15 mouse cellular contexts compared by ENCODE assay signal in genomic region chr1:74179624-74180408, GRCm38 (mm10). TPM values are rescaled to one million over a fixed set of nuclear protein-coding genes. Genes with fewer than 3 reads are reported as not detected.
A peak's percentile ranks its signal among the peaks of the same experiment; 100 is the strongest.
DNase-seq lines count a peak whose midpoint lies in the region; ATAC-seq and TF ChIP-seq lines count a peak whose summit lies in the region.
"Had no signal": no experiment of that assay in that cellular context is flagged by ENCODE, and none has a peak within 500 bp of the region (broad histone marks: within the 10 kb centered on the region; RNA-seq: fewer than 3 reads in every experiment).

No protein-coding gene starts in this region.

- no peaks in the 10 kb centered on the region for H3K4me1 ChIP-seq in limb, embryonic 14.5 days (ENCODE audit: control insufficient read depth, insufficient read depth, low read length)
- peaks cover 4% of the 10 kb centered on the region for H3K4me1 ChIP-seq in limb, embryonic 10.5 days
- H3K4me1 ChIP-seq in heart, embryonic 16.5 days (ENCODE audit: control insufficient read depth, insufficient read depth, low read length): peaks cover 7% of the 10 kb centered on the region; the same call in 1 of the 2 replicates
- H3K4me1 ChIP-seq: neural tube, embryonic 13.5 days had no signal

- no peaks in the 10 kb centered on the region for H3K9me3 ChIP-seq in limb, embryonic 14.5 days (ENCODE audit: control insufficient read depth, low read length)
- no peaks in the 10 kb centered on the region for H3K9me3 ChIP-seq in limb, embryonic 10.5 days (replicated peaks)
- H3K9me3 ChIP-seq in heart, embryonic 16.5 days (replicated peaks; ENCODE audit: control insufficient read depth, low read length): no peaks in the 10 kb centered on the region
- H3K9me3 ChIP-seq: neural tube, embryonic 13.5 days had no signal

- H3K27me3 ChIP-seq in limb, embryonic 14.5 days (ENCODE audit: control insufficient read depth, insufficient read depth, low read length): no peaks in the 10 kb centered on the region
- H3K27me3 ChIP-seq in limb, embryonic 10.5 days (ENCODE audit: low read depth, poor library complexity, severe bottlenecking): no peaks in the 10 kb centered on the region
- no peaks in the 10 kb centered on the region for H3K27me3 ChIP-seq in heart, embryonic 16.5 days (ENCODE audit: control insufficient read depth, insufficient read depth, low read length)
- H3K27me3 ChIP-seq: neural tube, embryonic 13.5 days had no signal

- H3K9ac ChIP-seq in limb, embryonic 14.5 days (ENCODE audit: low read depth, low read length, severe bottlenecking): no peak overlapping the region
- H3K9ac ChIP-seq in heart, embryonic 16.5 days (ENCODE audit: low read length): no peak overlapping the region
- H3K9ac ChIP-seq: neural tube, embryonic 13.5 days had no signal

- H3K27ac ChIP-seq in limb, embryonic 14.5 days (replicated peaks; ENCODE audit: low read depth, low read length): 0 out of 2 replicates have a peak overlapping the region, but pooled peaks have one; percentile 26
- no peak overlapping the region for H3K27ac ChIP-seq in limb, embryonic 10.5 days
- H3K27ac ChIP-seq in heart, embryonic 16.5 days (ENCODE audit: low read length): peak overlapping the region; percentile 58
- H3K27ac ChIP-seq: layer of hippocampus, adult 2 months; neural tube, embryonic 13.5 days had no signal

- no peak for TF ChIP-seq POLR2A in limb, embryonic 14.5 days (IDR thresholded peaks at IDR 0.05; ENCODE audit: borderline replicate concordance, extremely low read depth, insufficient read depth, insufficient read length)

- DNase-seq in limb, embryonic 14.5 days (ENCODE audit: low spot score): peak; percentile 51
- no peak for DNase-seq in limb, embryonic 10.5 days (ENCODE audit: low spot score)
- peak; percentile 33 for DNase-seq in embryo, embryonic 10.5 days (ENCODE audit: low spot score)
- DNase-seq in naive thymus-derived CD4-positive, alpha-beta T cell, adult 2 months (ENCODE audit: low read depth): peak; percentile 34
- DNase-seq in adrenal gland, adult 8-10 months: no peak
- no peak for DNase-seq in frontal cortex, postnatal 10 days (ENCODE audit: low spot score in 2 of 2)
- DNase-seq: adrenal gland, postnatal 14 days; cerebellum, adult 8-10 months; left cerebral cortex, postnatal 4 days; thymus, postnatal 25 days had no signal

- H3K4me2 ChIP-seq in limb, embryonic 14.5 days (replicated peaks; ENCODE audit: low read depth, low read length, severe bottlenecking): no peak overlapping the region
- H3K4me2 ChIP-seq in heart, embryonic 16.5 days (ENCODE audit: low read depth, low read length): no peak overlapping the region
- H3K4me2 ChIP-seq: neural tube, embryonic 13.5 days had no signal

- no peak for ATAC-seq in limb, embryonic 14.5 days (ENCODE audit: low FRiP score, low read depth)
- ATAC-seq in heart, embryonic 16.5 days (replicated peaks; ENCODE audit: extremely low read depth, insufficient read depth, low FRiP score): peak; percentile 77
- ATAC-seq in frontal cortex, adult (ENCODE audit: low TSS enrichment): no peak
- ATAC-seq: forebrain, embryonic 16.5 days had no signal

- H3K36me3 ChIP-seq in limb, embryonic 14.5 days (ENCODE audit: control insufficient read depth, insufficient read depth, low read length): no peaks in the 10 kb centered on the region
- H3K36me3 ChIP-seq in limb, embryonic 10.5 days: no peaks in the 10 kb centered on the region
- no peaks in the 10 kb centered on the region for H3K36me3 ChIP-seq in heart, embryonic 16.5 days (ENCODE audit: control insufficient read depth, insufficient read depth)
- H3K36me3 ChIP-seq: neural tube, embryonic 13.5 days had no signal

- no peak overlapping the region for H3K4me3 ChIP-seq in limb, embryonic 14.5 days (replicated peaks; ENCODE audit: low read length)
- no peak overlapping the region for H3K4me3 ChIP-seq in limb, embryonic 10.5 days
- no peak overlapping the region for H3K4me3 ChIP-seq in heart, embryonic 16.5 days (ENCODE audit: low read length)
- H3K4me3 ChIP-seq: layer of hippocampus, adult 2 months; neural tube, embryonic 13.5 days had no signal

- WGBS in limb, embryonic 14.5 days: 46% methylated on average over 9 of the region's 9 CpGs
- WGBS in limb, embryonic 10.5 days: 57% methylated on average over 9 of the region's 9 CpGs
- 40% methylated on average over 9 of the region's 9 CpGs for WGBS in heart, embryonic 16.5 days

RNA-seq across cellular contexts. Expression of gene Cxcr1, which starts 14.6 kb away (rescaled TPM):
- polyA plus RNA-seq in limb, embryonic 14.5 days (2012; rRNA removed): not detected in 2 replicates
- polyA plus RNA-seq in limb, embryonic 14.5 days (2014; fragmentation: Nextera tagmentation; extraction: Ambion mirVana): not detected in 2 replicates
- 0.10 TPM in 1 of 2 replicates, not detected in the other for polyA plus RNA-seq in limb, embryonic 10.5 days (2016; fragmentation: Nextera tagmentation; extraction: Ambion mirVana)
- not detected in 2 replicates for polyA plus RNA-seq in heart, embryonic 16.5 days (2015; fragmentation: Nextera tagmentation; extraction: Ambion mirVana)
- under 1 TPM in 1 of 4 experiments, not detected in 3; 0.27 TPM for total RNA-seq in adrenal gland, adult 8-10 months (2022)
- total RNA-seq: adrenal gland, postnatal 14 days; layer of hippocampus, adult 2 months; left cerebral cortex, postnatal 4 days had no signal
- polyA plus RNA-seq: forebrain, embryonic 16.5 days; neural tube, embryonic 13.5 days had no signal

RNA-seq across cellular contexts. Expression of gene Cxcr2, which starts 26.0 kb away (rescaled TPM):
- 0.13 and 0.15 TPM in 2 replicates for polyA plus RNA-seq in limb, embryonic 14.5 days (2012; rRNA removed)
- polyA plus RNA-seq in limb, embryonic 14.5 days (2014; fragmentation: Nextera tagmentation; extraction: Ambion mirVana): 0.06 TPM in 1 of 2 replicates, not detected in the other
- 0.06 and 0.19 TPM in 2 replicates for polyA plus RNA-seq in limb, embryonic 10.5 days (2016; fragmentation: Nextera tagmentation; extraction: Ambion mirVana)
- 0.19 and 0.41 TPM in 2 replicates for polyA plus RNA-seq in heart, embryonic 16.5 days (2015; fragmentation: Nextera tagmentation; extraction: Ambion mirVana)
- total RNA-seq in adrenal gland, adult 8-10 months (2022): under 1 TPM in 1 of 4 experiments, not detected in 3; 0.10 TPM
- total RNA-seq: layer of hippocampus, adult 2 months had no signal

RNA-seq across cellular contexts. Expression of gene Rufy4, which starts 54.5 kb away (rescaled TPM):
- polyA plus RNA-seq in limb, embryonic 14.5 days (2012; rRNA removed): 0.65 and 0.72 TPM in 2 replicates
- polyA plus RNA-seq in limb, embryonic 14.5 days (2014; fragmentation: Nextera tagmentation; extraction: Ambion mirVana): 0.46 and 0.48 TPM in 2 replicates
- 0.08 and 0.13 TPM in 2 replicates for polyA plus RNA-seq in limb, embryonic 10.5 days (2016; fragmentation: Nextera tagmentation; extraction: Ambion mirVana)
- 0.45 and 0.91 TPM in 2 replicates for polyA plus RNA-seq in heart, embryonic 16.5 days (2015; fragmentation: Nextera tagmentation; extraction: Ambion mirVana)
- total RNA-seq in adrenal gland, adult 8-10 months (2022): 1 to 10 TPM; 1.3 to 4.4 (median 2.8) TPM

RNA-seq across cellular contexts. Expression of gene Tns1, which starts 55.6 kb away (rescaled TPM):
- 38.0 and 67.2 TPM in 2 replicates for polyA plus RNA-seq in limb, embryonic 14.5 days (2012; rRNA removed)
- 51.3 and 55.9 TPM in 2 replicates for polyA plus RNA-seq in limb, embryonic 14.5 days (2014; fragmentation: Nextera tagmentation; extraction: Ambion mirVana)
- 38.6 and 46.7 TPM in 2 replicates for polyA plus RNA-seq in limb, embryonic 10.5 days (2016; fragmentation: Nextera tagmentation; extraction: Ambion mirVana)
- polyA plus RNA-seq in heart, embryonic 16.5 days (2015; fragmentation: Nextera tagmentation; extraction: Ambion mirVana): 120 and 144 TPM in 2 replicates
- 100 to 1,000 TPM; 461 to 578 (median 489) TPM for total RNA-seq in adrenal gland, adult 8-10 months (2022)

RNA-seq across cellular contexts. Expression of gene Arpc2, which starts 56.1 kb away (rescaled TPM):
- 193 and 230 TPM in 2 replicates for polyA plus RNA-seq in limb, embryonic 14.5 days (2012; rRNA removed)
- 344 and 345 TPM in 2 replicates for polyA plus RNA-seq in limb, embryonic 14.5 days (2014; fragmentation: Nextera tagmentation; extraction: Ambion mirVana)
- 355 and 369 TPM in 2 replicates for polyA plus RNA-seq in limb, embryonic 10.5 days (2016; fragmentation: Nextera tagmentation; extraction: Ambion mirVana)
- 415 and 472 TPM in 2 replicates for polyA plus RNA-seq in heart, embryonic 16.5 days (2015; fragmentation: Nextera tagmentation; extraction: Ambion mirVana)
- total RNA-seq in adrenal gland, adult 8-10 months (2022): 100 to 1,000 TPM; 171 to 184 (median 181) TPM

Comparison
In these comparisons a context has a peak if more than half of its experiments do, and no peak if none do; other contexts are left out.
1. DNase-seq: peak in limb, embryonic 14.5 days (single experiment), embryo, embryonic 10.5 days (single experiment) and naive thymus-derived CD4-positive, alpha-beta T cell, adult 2 months (single experiment); none in limb, embryonic 10.5 days (single experiment), adrenal gland, adult 8-10 months (single experiment) and frontal cortex, postnatal 10 days (0 of 2).